Mouse (Mus musculus) cerebellum, adult (tissue): ENCODE measurements around the gene Senp7.
"Not testable (repeated sequence)": the region's sequence is repeated elsewhere in the genome, so short reads cannot be mapped to it uniquely, and the experiment has no call there.

Experiments used
- ATAC-seq: cut with Nextera tagmentation; 2 replicates; pipeline ENCODE4 v1.9.2; 2017; ENCODE audit warnings: mild to moderate bottlenecking, moderate library complexity, mixed read lengths; ENCODE audit not compliant: insufficient number of reproducible peaks, low FRiP score, low TSS enrichment

The Senp7 gene

DNA sequence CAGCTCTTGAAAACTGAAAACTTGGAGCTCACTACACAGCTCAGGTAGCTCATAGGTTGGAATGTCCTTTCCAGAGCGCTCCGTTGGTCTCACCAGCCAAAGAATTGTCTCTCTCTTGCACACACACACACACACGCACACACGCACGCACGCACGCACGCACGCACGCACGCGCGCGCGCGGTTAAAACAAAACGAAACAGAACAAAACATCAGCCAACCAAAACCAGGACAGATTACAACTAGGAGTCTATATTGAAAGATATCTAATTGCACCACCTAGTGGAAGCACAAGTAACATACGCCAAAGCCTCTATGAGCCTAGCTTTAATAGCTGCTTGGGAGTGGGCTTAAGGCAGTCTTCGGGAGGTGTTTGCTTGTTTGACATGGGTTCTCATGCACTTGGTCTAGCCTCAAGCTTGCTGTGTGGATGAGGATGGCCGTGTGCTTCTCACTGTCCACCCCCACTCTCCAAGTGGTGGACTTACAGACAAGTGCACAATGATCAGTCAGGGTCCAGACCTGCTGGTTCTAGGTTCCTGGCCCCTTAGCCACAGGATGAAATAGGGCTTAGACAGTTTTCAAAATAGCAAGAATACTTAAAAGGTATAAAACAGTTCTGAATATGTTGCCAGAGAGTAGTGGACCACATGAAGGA, 16.3 kb downstream of the Senp7 start:
- ATAC-seq = peak; percentile 93

GRCm38 (mm10) chr16:56066113-56066512, 18.0 kb downstream of the Senp7 start:
- ATAC-seq = no peak

DNA sequence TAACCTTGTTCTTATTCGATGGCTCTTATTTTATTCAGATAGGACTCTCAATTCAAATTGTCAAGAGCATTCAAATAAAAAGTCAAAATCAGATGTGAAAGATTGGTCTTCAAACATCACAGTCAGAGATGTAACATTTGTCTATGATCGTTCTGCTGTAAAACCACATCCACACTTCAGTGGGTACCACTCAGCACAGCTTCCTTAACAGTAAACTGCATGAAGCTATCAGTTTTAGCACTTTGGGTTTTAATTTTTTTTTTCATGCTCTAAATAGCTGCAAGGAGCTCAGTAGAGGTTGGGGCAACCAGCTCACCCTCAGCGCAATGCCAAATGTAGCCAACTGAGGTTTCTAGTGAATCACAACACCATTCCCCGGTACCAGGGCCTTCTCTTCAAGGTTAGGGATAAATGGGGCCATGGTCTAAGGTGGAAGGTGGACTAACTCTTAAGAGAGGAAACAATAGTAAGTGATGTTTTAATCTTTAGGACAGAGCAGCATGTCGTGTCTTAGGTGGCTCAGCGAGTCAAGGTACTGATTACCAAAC, 20.5 kb downstream of the Senp7 start:
- no peak for ATAC-seq

DNA sequence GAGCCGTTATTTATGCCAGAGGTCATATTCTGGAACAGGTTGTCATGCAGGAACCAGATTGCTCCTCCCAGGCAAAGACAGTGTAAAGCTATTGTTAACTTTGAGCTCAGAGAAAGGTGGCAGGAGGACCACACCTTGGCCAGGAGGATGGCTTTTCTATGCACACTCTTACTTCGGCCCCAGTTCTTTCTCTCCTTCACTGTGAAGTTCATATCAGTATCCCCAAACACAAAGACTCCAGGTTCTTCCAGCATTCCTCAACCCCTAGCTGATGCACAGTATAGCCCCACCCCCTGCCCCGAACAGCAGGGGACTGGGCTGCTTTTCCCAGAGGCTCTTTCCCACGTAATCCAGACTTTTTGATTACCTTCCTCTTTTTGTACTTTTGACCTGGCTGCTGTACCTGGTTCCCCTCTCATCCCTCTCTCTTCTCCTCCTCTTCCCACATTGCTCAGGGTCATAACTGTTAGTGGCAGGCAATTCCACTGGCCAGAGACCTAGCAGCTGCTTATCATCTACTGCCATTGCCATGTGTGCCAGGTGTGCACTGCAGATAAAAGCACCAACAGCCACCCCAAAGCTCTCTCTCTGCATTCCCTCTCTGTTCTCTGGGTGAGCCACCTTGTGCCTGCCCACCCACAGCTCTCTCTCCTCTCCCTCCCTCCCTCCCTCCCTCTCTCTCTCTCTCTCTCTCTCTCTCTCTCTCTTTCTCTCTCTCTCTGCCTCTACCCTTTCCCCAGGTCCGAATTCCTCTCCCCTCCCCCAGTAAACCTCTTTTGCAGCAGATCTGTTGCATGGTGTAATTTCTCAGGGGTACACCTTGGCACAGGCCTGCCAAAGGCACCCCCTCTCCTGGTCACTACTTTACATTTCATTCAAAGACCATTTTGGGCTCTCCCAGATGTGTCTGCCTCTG, 23.4 kb downstream of the Senp7 start:
- no peak for ATAC-seq

GRCm38 (mm10) chr16:56072533-56072932, 24.4 kb downstream of the Senp7 start:
- no peak for ATAC-seq

- ATAC-seq = not testable (repeated sequence)
Observed at GRCm38 (mm10) chr16:56073150-56073549, 25.0 kb downstream of the Senp7 start.

DNA sequence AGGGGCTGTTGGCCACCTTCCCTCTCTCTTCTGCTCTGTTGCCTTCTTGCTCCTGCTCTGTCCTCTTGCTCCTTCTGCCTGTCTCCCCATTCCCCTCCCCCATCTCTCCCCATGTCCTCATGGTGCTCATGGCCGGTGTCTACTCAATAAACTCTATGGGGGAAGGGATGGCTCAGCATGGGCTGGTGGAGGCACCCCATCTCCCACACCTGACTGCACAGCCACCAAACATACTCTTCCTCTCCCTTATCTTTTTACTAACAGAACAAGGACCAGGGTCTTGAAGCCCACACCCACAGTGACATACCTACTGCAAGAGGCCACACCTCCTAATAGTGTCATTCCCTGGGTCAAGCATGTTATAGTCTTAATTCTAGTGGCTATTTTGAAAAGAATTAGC, 26.0 kb downstream of the Senp7 start:
- ATAC-seq = no peak

GRCm38 (mm10) chr16:56074565-56074964, 26.4 kb downstream of the Senp7 start:
- peak; percentile 27; the same call in 1 of the 2 replicates for ATAC-seq

GRCm38 (mm10) chr16:56075222-56076111, 27.3 kb downstream of the Senp7 start:
- ATAC-seq = peak; percentile 85

- no peak for ATAC-seq
Observed at GRCm38 (mm10) chr16:56076121-56076869, 28.2 kb downstream of the Senp7 start.

GRCm38 (mm10) chr16:56079419-56079818, 31.3 kb downstream of the Senp7 start:
- no peak for ATAC-seq

DNA sequence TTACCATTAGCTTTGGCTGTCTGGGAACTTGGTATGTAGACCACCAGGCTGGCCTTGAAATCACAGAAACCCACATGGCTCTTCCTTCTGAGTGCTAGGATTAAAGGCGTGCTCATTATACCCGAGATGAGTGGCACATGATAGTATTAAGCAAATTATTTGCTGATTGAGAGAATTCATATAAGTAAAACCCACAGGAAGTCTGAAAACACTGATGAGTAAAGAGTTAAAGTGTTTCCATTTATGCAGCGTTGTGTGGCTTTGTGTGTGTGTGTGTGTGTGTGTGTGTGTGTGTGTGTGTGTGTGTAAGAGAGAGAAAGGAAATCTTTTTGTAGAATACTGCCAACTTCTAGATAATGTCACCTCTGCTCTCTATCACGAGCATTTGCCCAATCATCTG, 33.6 kb downstream of the Senp7 start:
- ATAC-seq = no peak

DNA sequence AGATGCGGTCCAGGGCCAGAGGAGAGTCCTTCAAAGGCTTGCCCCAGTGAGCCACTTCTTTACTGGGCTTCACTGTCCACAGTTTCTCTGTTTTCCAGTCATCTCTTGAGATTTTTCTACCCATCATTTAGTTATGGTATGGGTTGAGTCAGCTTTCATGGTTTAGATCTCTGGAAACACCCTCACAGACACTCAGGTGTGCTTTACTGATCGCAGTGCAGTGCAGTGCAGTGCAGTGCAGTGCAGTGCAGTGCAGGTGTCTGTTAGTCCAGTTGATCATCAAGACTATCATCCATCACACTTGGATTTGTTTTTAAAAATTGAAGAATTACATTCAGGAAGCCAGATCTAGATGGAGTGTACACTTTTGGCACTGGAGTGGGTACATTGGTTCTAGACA, 38.2 kb downstream of the Senp7 start:
- no peak for ATAC-seq

GRCm38 (mm10) chr16:56090385-56090784, 42.2 kb downstream of the Senp7 start:
- no peak for ATAC-seq

GRCm38 (mm10) chr16:56096401-56097018, 48.4 kb downstream of the Senp7 start:
- not testable (repeated sequence) for ATAC-seq

DNA sequence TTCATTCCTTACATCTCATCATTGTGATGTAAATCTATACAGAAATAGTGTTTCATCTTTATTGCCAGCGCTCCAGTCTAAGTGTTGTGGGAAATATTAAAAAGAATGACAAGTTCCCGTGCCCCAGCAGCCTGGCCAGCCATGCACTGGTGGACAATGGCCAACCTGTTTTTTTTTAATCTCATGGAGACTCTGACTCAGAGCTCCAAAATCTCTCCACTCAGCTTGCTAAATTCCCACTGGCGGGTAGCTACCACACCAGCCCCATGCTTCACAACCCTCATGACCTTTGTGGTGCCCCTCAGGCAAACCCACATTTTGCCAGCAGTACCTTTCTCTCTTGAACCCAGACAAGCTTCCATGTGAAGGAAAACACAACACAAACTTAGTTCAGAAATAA, 67.6 kb downstream of the Senp7 start:
- ATAC-seq = no peak

- ATAC-seq = no peak
Observed at GRCm38 (mm10) chr16:56116155-56116554, 68.0 kb downstream of the Senp7 start.

- no peak for ATAC-seq
Observed at GRCm38 (mm10) chr16:56117327-56118180, 69.4 kb downstream of the Senp7 start.
